Comparison of ENCODE assay signal across 8 mouse cellular contexts in the genomic region with DNA sequence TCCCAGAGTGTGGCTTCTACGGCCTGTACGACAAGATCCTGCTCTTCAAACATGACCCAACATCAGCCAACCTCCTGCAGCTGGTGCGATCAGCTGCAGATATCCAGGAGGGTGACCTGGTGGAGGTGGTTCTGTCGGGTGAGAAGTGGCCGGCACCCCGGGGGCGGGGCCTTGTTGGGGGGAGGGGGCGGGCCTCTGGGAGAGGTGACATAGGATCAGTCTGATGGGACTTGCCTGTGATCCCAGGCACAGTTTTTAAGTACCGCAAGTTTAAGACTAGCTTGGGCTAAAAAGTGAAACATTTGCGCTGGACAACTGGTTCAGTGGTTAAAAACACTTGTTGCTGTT. TPM values are rescaled to one million over a fixed set of nuclear protein-coding genes. Genes with fewer than 3 reads are reported as not detected.
DNase-seq lines count a peak whose midpoint lies in the region; ATAC-seq and TF ChIP-seq lines count a peak whose summit lies in the region.

No protein-coding gene starts in this region.

- peaks cover 13% of the 10 kb centered on the region; the same call in 1 of the 2 replicates for H3K27me3 ChIP-seq in forebrain, embryonic 10.5 days (ENCODE audit: poor library complexity, severe bottlenecking)
- no peaks in the 10 kb centered on the region for H3K27me3 ChIP-seq in forebrain, embryonic 15.5 days
- no peaks in the 10 kb centered on the region for H3K27me3 ChIP-seq in lung, embryonic 16.5 days (ENCODE audit: control insufficient read depth, insufficient read depth, low read depth, low read length)
- H3K27me3 ChIP-seq in intestine, embryonic 15.5 days (replicated peaks): no peaks in the 10 kb centered on the region
- no peaks in the 10 kb centered on the region for H3K27me3 ChIP-seq in neural tube, embryonic 13.5 days
- H3K27me3 ChIP-seq in cerebellum, adult 2 months (ENCODE audit: control insufficient read depth, insufficient read depth, low read length): no peaks in the 10 kb centered on the region

- H3K27ac ChIP-seq in forebrain, embryonic 10.5 days: peak overlapping the region; percentile 61; the same call in 1 of the 2 replicates
- no peak overlapping the region for H3K27ac ChIP-seq in forebrain, embryonic 15.5 days (replicated peaks)
- peak overlapping the region; percentile 94 for H3K27ac ChIP-seq in lung, embryonic 16.5 days (ENCODE audit: low read length)
- H3K27ac ChIP-seq in intestine, embryonic 15.5 days: peak overlapping the region; percentile 66
- no peak overlapping the region for H3K27ac ChIP-seq in neural tube, embryonic 13.5 days (replicated peaks)
- no peak overlapping the region for H3K27ac ChIP-seq in cerebellum, adult 2 months (ENCODE audit: insufficient read depth, low read length)

- no peak overlapping the region for H3K9ac ChIP-seq in forebrain, embryonic 15.5 days (replicated peaks)
- peak overlapping the region; percentile 94 for H3K9ac ChIP-seq in lung, embryonic 16.5 days (ENCODE audit: low read length)
- peak overlapping the region; percentile 49 for H3K9ac ChIP-seq in intestine, embryonic 15.5 days
- peak overlapping the region; percentile 22; the same call in 1 of the 2 replicates for H3K9ac ChIP-seq in neural tube, embryonic 13.5 days

- no peak for TF ChIP-seq CTCF in cerebellum, adult 2 months (IDR thresholded peaks at IDR 0.05; ENCODE audit: borderline replicate concordance, insufficient read depth, low read depth, low read length)

- DNase-seq in forebrain, embryonic 10.5 days (ENCODE audit: extremely low spot score, low spot score): no peak
- DNase-seq in lung, postnatal 14 days: no peak
- DNase-seq in cerebellum, adult 2 months: no peak
- DNase-seq in layer of hippocampus, adult 18-20 months (ENCODE audit: low spot score in 2 of 2): no peak

- ATAC-seq in forebrain, embryonic 15.5 days (replicated peaks): no peak
- ATAC-seq in lung, embryonic 16.5 days (ENCODE audit: low read depth): no peak
- ATAC-seq in intestine, embryonic 15.5 days: no peak
- no peak for ATAC-seq in neural tube, embryonic 13.5 days (ENCODE audit: low read depth)

- no peaks in the 10 kb centered on the region for H3K9me3 ChIP-seq in forebrain, embryonic 10.5 days
- H3K9me3 ChIP-seq in forebrain, embryonic 15.5 days: no peaks in the 10 kb centered on the region
- no peaks in the 10 kb centered on the region for H3K9me3 ChIP-seq in lung, embryonic 16.5 days (ENCODE audit: control insufficient read depth, low read length)
- no peaks in the 10 kb centered on the region for H3K9me3 ChIP-seq in intestine, embryonic 15.5 days
- no peaks in the 10 kb centered on the region for H3K9me3 ChIP-seq in neural tube, embryonic 13.5 days

- H3K4me2 ChIP-seq in forebrain, embryonic 15.5 days (replicated peaks): no peak overlapping the region
- peak overlapping the region; percentile 100 for H3K4me2 ChIP-seq in lung, embryonic 16.5 days (ENCODE audit: low read depth, low read length)
- peak overlapping the region; percentile 99 for H3K4me2 ChIP-seq in intestine, embryonic 15.5 days (replicated peaks)
- peak overlapping the region; percentile 97 for H3K4me2 ChIP-seq in neural tube, embryonic 13.5 days

- TF ChIP-seq POLR2A in cerebellum, adult 2 months (IDR thresholded peaks at IDR 0.05; ENCODE audit: borderline replicate concordance, insufficient read depth, low read length): no peak

- peaks cover 52% of the 10 kb centered on the region for H3K4me1 ChIP-seq in forebrain, embryonic 10.5 days
- H3K4me1 ChIP-seq in forebrain, embryonic 15.5 days: peaks cover 35% of the 10 kb centered on the region
- peaks cover 33% of the 10 kb centered on the region for H3K4me1 ChIP-seq in lung, embryonic 16.5 days (replicated peaks; ENCODE audit: control insufficient read depth, insufficient read depth, low read length)
- H3K4me1 ChIP-seq in intestine, embryonic 15.5 days (replicated peaks): peaks cover 29% of the 10 kb centered on the region
- H3K4me1 ChIP-seq in neural tube, embryonic 13.5 days (replicated peaks): peaks cover 34% of the 10 kb centered on the region
- H3K4me1 ChIP-seq in cerebellum, adult 2 months (ENCODE audit: control insufficient read depth, insufficient read depth, low read length): no peaks in the 10 kb centered on the region; the same call in 1 of the 2 replicates

- peaks cover 48% of the 10 kb centered on the region for H3K36me3 ChIP-seq in forebrain, embryonic 10.5 days (replicated peaks)
- peaks cover 8% of the 10 kb centered on the region for H3K36me3 ChIP-seq in forebrain, embryonic 15.5 days
- H3K36me3 ChIP-seq in lung, embryonic 16.5 days (ENCODE audit: control insufficient read depth, insufficient read depth, low read length): peaks cover 28% of the 10 kb centered on the region
- H3K36me3 ChIP-seq in intestine, embryonic 15.5 days: peaks cover 16% of the 10 kb centered on the region; the same call in 1 of the 2 replicates
- peaks cover 33% of the 10 kb centered on the region for H3K36me3 ChIP-seq in neural tube, embryonic 13.5 days

- peak overlapping the region; percentile 66 for H3K4me3 ChIP-seq in forebrain, embryonic 10.5 days
- no peak overlapping the region for H3K4me3 ChIP-seq in forebrain, embryonic 15.5 days
- H3K4me3 ChIP-seq in lung, embryonic 16.5 days (ENCODE audit: low read length): peak overlapping the region; percentile 77
- H3K4me3 ChIP-seq in intestine, embryonic 15.5 days (replicated peaks): peak overlapping the region; percentile 55
- H3K4me3 ChIP-seq in neural tube, embryonic 13.5 days: peak overlapping the region; percentile 55; the same call in 1 of the 2 replicates
- no peak overlapping the region for H3K4me3 ChIP-seq in cerebellum, adult 2 months (replicated peaks; ENCODE audit: insufficient read depth, low read depth, low read length)

- 28% methylated on average over 10 of the region's 10 CpGs for WGBS in forebrain, embryonic 10.5 days
- WGBS in forebrain, embryonic 15.5 days: 45% methylated on average over 10 of the region's 10 CpGs
- WGBS in lung, embryonic 16.5 days: 30% methylated on average over 10 of the region's 10 CpGs
- 35% methylated on average over 10 of the region's 10 CpGs for WGBS in intestine, embryonic 15.5 days
- WGBS in neural tube, embryonic 13.5 days: 31% methylated on average over 10 of the region's 10 CpGs
- WGBS in cerebellum, adult 2 months: 53% methylated on average over 10 of the region's 10 CpGs

RNA-seq across cellular contexts. Expression of a gene that starts 3.1 kb away (rescaled TPM):
- 9.6 and 10.7 TPM in 2 replicates for polyA plus RNA-seq in forebrain, embryonic 10.5 days (2016; fragmentation: Nextera tagmentation; extraction: Ambion mirVana)
- 7.0 and 8.0 TPM in 2 replicates for polyA plus RNA-seq in forebrain, embryonic 15.5 days (2015; fragmentation: Nextera tagmentation; extraction: Ambion mirVana)
- 21.7 and 23.3 TPM in 2 replicates for polyA plus RNA-seq in lung, embryonic 16.5 days (2015; fragmentation: Nextera tagmentation; extraction: Ambion mirVana)
- 9.7 and 12.5 TPM in 2 replicates for polyA plus RNA-seq in intestine, embryonic 15.5 days (2015; fragmentation: Nextera tagmentation; extraction: Ambion mirVana)
- 6.3 and 6.8 TPM in 2 replicates for polyA plus RNA-seq in neural tube, embryonic 13.5 days (2015; fragmentation: Nextera tagmentation; extraction: Ambion mirVana)
- polyA plus RNA-seq in cerebellum, adult 2 months (2012; rRNA removed): 6.5 and 7.5 TPM in 2 replicates
- total RNA-seq in layer of hippocampus, adult 18-20 months (2021): 1 to 10 TPM; 4.7 to 6.1 TPM

RNA-seq across cellular contexts. Expression of a gene that starts 29.3 kb away (rescaled TPM):
- polyA plus RNA-seq in forebrain, embryonic 10.5 days (2016; fragmentation: Nextera tagmentation; extraction: Ambion mirVana): 26.3 and 27.2 TPM in 2 replicates
- 28.2 and 29.0 TPM in 2 replicates for polyA plus RNA-seq in forebrain, embryonic 15.5 days (2015; fragmentation: Nextera tagmentation; extraction: Ambion mirVana)
- polyA plus RNA-seq in lung, embryonic 16.5 days (2015; fragmentation: Nextera tagmentation; extraction: Ambion mirVana): 28.1 and 28.9 TPM in 2 replicates
- polyA plus RNA-seq in intestine, embryonic 15.5 days (2015; fragmentation: Nextera tagmentation; extraction: Ambion mirVana): 25.1 and 25.6 TPM in 2 replicates
- polyA plus RNA-seq in neural tube, embryonic 13.5 days (2015; fragmentation: Nextera tagmentation; extraction: Ambion mirVana): 40.0 and 45.9 TPM in 2 replicates
- 38.6 and 38.9 TPM in 2 replicates for polyA plus RNA-seq in cerebellum, adult 2 months (2012; rRNA removed)
- 10 to 100 TPM; 46.7 to 46.9 TPM for total RNA-seq in layer of hippocampus, adult 18-20 months (2021)

RNA-seq across cellular contexts. Expression of a gene that starts 29.3 kb away (rescaled TPM):
- 1.9 and 2.2 TPM in 2 replicates for polyA plus RNA-seq in forebrain, embryonic 10.5 days (2016; fragmentation: Nextera tagmentation; extraction: Ambion mirVana)
- 3.3 and 3.4 TPM in 2 replicates for polyA plus RNA-seq in forebrain, embryonic 15.5 days (2015; fragmentation: Nextera tagmentation; extraction: Ambion mirVana)
- polyA plus RNA-seq in lung, embryonic 16.5 days (2015; fragmentation: Nextera tagmentation; extraction: Ambion mirVana): 2.1 and 2.2 TPM in 2 replicates
- 3.1 and 3.2 TPM in 2 replicates for polyA plus RNA-seq in intestine, embryonic 15.5 days (2015; fragmentation: Nextera tagmentation; extraction: Ambion mirVana)
- 3.7 and 3.9 TPM in 2 replicates for polyA plus RNA-seq in neural tube, embryonic 13.5 days (2015; fragmentation: Nextera tagmentation; extraction: Ambion mirVana)
- polyA plus RNA-seq in cerebellum, adult 2 months (2012; rRNA removed): 60.8 and 68.2 TPM in 2 replicates
- 100 to 1,000 TPM; 173 to 175 TPM for total RNA-seq in layer of hippocampus, adult 18-20 months (2021)

RNA-seq across cellular contexts. Expression of a gene that starts 30.1 kb away (rescaled TPM):
- 120 and 122 TPM in 2 replicates for polyA plus RNA-seq in forebrain, embryonic 10.5 days (2016; fragmentation: Nextera tagmentation; extraction: Ambion mirVana)
- polyA plus RNA-seq in forebrain, embryonic 15.5 days (2015; fragmentation: Nextera tagmentation; extraction: Ambion mirVana): 185 and 193 TPM in 2 replicates
- polyA plus RNA-seq in lung, embryonic 16.5 days (2015; fragmentation: Nextera tagmentation; extraction: Ambion mirVana): 87.1 and 92.1 TPM in 2 replicates
- polyA plus RNA-seq in intestine, embryonic 15.5 days (2015; fragmentation: Nextera tagmentation; extraction: Ambion mirVana): 77.3 and 85.5 TPM in 2 replicates
- 155 and 174 TPM in 2 replicates for polyA plus RNA-seq in neural tube, embryonic 13.5 days (2015; fragmentation: Nextera tagmentation; extraction: Ambion mirVana)
- 158 and 160 TPM in 2 replicates for polyA plus RNA-seq in cerebellum, adult 2 months (2012; rRNA removed)
- total RNA-seq in layer of hippocampus, adult 18-20 months (2021): 100 to 1,000 TPM; 260 to 290 TPM

RNA-seq across cellular contexts. Expression of a gene that starts 45.8 kb away (rescaled TPM):
- 5.5 and 6.6 TPM in 2 replicates for polyA plus RNA-seq in forebrain, embryonic 10.5 days (2016; fragmentation: Nextera tagmentation; extraction: Ambion mirVana)
- polyA plus RNA-seq in forebrain, embryonic 15.5 days (2015; fragmentation: Nextera tagmentation; extraction: Ambion mirVana): 4.4 TPM in 2 replicates
- polyA plus RNA-seq in lung, embryonic 16.5 days (2015; fragmentation: Nextera tagmentation; extraction: Ambion mirVana): 12.9 and 13.0 TPM in 2 replicates
- 7.4 and 8.3 TPM in 2 replicates for polyA plus RNA-seq in intestine, embryonic 15.5 days (2015; fragmentation: Nextera tagmentation; extraction: Ambion mirVana)
- 15.4 and 24.1 TPM in 2 replicates for polyA plus RNA-seq in neural tube, embryonic 13.5 days (2015; fragmentation: Nextera tagmentation; extraction: Ambion mirVana)
- polyA plus RNA-seq in cerebellum, adult 2 months (2012; rRNA removed): 10.0 and 14.0 TPM in 2 replicates
- total RNA-seq in layer of hippocampus, adult 18-20 months (2021): 1 to 10 TPM; 2.6 to 2.8 TPM

Comparison
In these comparisons a context has a peak if more than half of its experiments do, and no peak if none do; other contexts are left out.
1. H3K27ac ChIP-seq: peak in forebrain, embryonic 10.5 days (single experiment), lung, embryonic 16.5 days (single experiment) and intestine, embryonic 15.5 days (single experiment); none in forebrain, embryonic 15.5 days (single experiment), neural tube, embryonic 13.5 days (single experiment) and cerebellum, adult 2 months (single experiment).
2. H3K4me3 ChIP-seq: peak in forebrain, embryonic 10.5 days (single experiment), lung, embryonic 16.5 days (single experiment), intestine, embryonic 15.5 days (single experiment) and neural tube, embryonic 13.5 days (single experiment); none in forebrain, embryonic 15.5 days (single experiment) and cerebellum, adult 2 months (single experiment).
3. RNA of a gene that starts 29.3 kb away (polyA plus RNA-seq): 60.8 to 68.2 TPM in cerebellum, adult 2 months; 3.7 to 3.9 TPM in neural tube, embryonic 13.5 days, 3.3 to 3.4 TPM in forebrain, embryonic 15.5 days, 3.1 to 3.2 TPM in intestine, embryonic 15.5 days, 2.1 to 2.2 TPM in lung, embryonic 16.5 days and 1.9 to 2.2 TPM in forebrain, embryonic 10.5 days; every median in the first group is over 10 times any median in the second.